Comparison of ENCODE assay signal across 20 mouse cellular contexts in the genomic region with DNA sequence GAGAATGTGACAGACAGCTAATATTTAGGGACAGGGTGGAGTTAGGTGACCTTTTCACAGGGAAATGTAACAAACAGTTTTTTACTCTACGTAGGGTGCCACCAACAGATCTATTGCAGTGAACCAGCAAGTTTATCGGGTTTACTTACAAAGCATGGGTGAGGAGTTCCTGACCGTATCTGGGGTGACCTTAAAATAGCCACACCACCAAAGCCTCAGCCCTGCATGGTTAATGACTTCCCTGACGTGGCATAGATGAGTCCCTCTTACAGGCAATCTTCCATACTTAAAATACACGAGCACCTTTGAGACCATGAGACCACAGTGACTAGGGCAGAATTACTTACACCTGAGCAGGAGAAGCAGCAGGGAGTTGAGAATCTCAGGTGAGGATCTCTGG. TPM values are rescaled to one million over a fixed set of nuclear protein-coding genes. Genes with fewer than 3 reads are reported as not detected.
DNase-seq lines count a peak whose midpoint lies in the region; ATAC-seq lines count a peak whose summit lies in the region.
"Had no signal": no experiment of that assay in that cellular context is flagged by ENCODE, and none has a peak within 500 bp of the region (broad histone marks: within the 10 kb centered on the region; RNA-seq: fewer than 3 reads in every experiment).

No protein-coding gene starts in this region.

- intact Hi-C loops in heart, postnatal 25 days (cut with DNase I), result no loop called here

- peak overlapping the region; percentile 72 for H3K27ac ChIP-seq in heart, embryonic 13.5 days (replicated peaks)
- peak overlapping the region; percentile 35; the same call in 1 of the 2 replicates for H3K27ac ChIP-seq in stomach, embryonic 15.5 days
- H3K27ac ChIP-seq: forebrain, embryonic 10.5 days; hindbrain, embryonic 13.5 days; intestine, embryonic 15.5 days; kidney, embryonic 15.5 days; limb, embryonic 10.5 days; liver, embryonic 12.5 days; lung, embryonic 15.5 days had no signal

- no peak for DNase-seq in heart, postnatal 25 days (ENCODE audit: low spot score)
- DNase-seq in layer of hippocampus, adult 11-12 months (ENCODE audit: low spot score), result no peak
- DNase-seq: adrenal gland, postnatal 10 days; cerebellum, adult 8-10 months; gastrocnemius, postnatal 25 days; thymus, postnatal 4 days had no signal

- H3K4me1 ChIP-seq in heart, embryonic 13.5 days, result peaks cover 52% of the 10 kb centered on the region
- H3K4me1 ChIP-seq in stomach, embryonic 15.5 days, result 0 out of 2 replicates have a peak, but pooled peaks cover 2% of the 10 kb centered on the region
- H3K4me1 ChIP-seq: limb, embryonic 10.5 days had no signal

- no peaks in the 10 kb centered on the region for H3K36me3 ChIP-seq in heart, embryonic 13.5 days
- no peaks in the 10 kb centered on the region for H3K36me3 ChIP-seq in stomach, embryonic 15.5 days
- H3K36me3 ChIP-seq: forebrain, embryonic 10.5 days; hindbrain, embryonic 13.5 days; intestine, embryonic 15.5 days; kidney, embryonic 15.5 days; limb, embryonic 10.5 days; liver, embryonic 12.5 days; lung, embryonic 15.5 days had no signal

- H3K27me3 ChIP-seq in heart, embryonic 13.5 days (replicated peaks), result no peaks in the 10 kb centered on the region
- H3K27me3 ChIP-seq in stomach, embryonic 15.5 days (replicated peaks), result no peaks in the 10 kb centered on the region
- H3K27me3 ChIP-seq: hindbrain, embryonic 13.5 days; intestine, embryonic 15.5 days; kidney, embryonic 15.5 days; lung, embryonic 15.5 days had no signal

- H3K9me3 ChIP-seq in heart, embryonic 13.5 days, result no peaks in the 10 kb centered on the region
- no peaks in the 10 kb centered on the region for H3K9me3 ChIP-seq in stomach, embryonic 15.5 days
- H3K9me3 ChIP-seq: forebrain, embryonic 10.5 days; hindbrain, embryonic 13.5 days; intestine, embryonic 15.5 days; kidney, embryonic 15.5 days; limb, embryonic 10.5 days; liver, embryonic 12.5 days; lung, embryonic 15.5 days had no signal

- H3K4me3 ChIP-seq in heart, embryonic 13.5 days, result no peak overlapping the region
- no peak overlapping the region for H3K4me3 ChIP-seq in stomach, embryonic 15.5 days (replicated peaks)
- H3K4me3 ChIP-seq: forebrain, embryonic 10.5 days; hindbrain, embryonic 13.5 days; intestine, embryonic 15.5 days; kidney, embryonic 15.5 days; limb, embryonic 10.5 days; liver, embryonic 12.5 days; lung, embryonic 15.5 days had no signal

- WGBS in heart, embryonic 13.5 days, result 31% methylated on average over 5 of the region's 5 CpGs
- 48% methylated on average over 5 of the region's 5 CpGs for WGBS in stomach, embryonic 15.5 days

- H3K4me2 ChIP-seq in heart, embryonic 13.5 days, result peak overlapping the region; percentile 40
- H3K4me2 ChIP-seq in stomach, embryonic 15.5 days, result no peak overlapping the region
- H3K4me2 ChIP-seq: hindbrain, embryonic 13.5 days; intestine, embryonic 15.5 days; kidney, embryonic 15.5 days; liver, embryonic 12.5 days; lung, embryonic 15.5 days had no signal

- ATAC-seq in heart, embryonic 13.5 days (ENCODE audit: extremely low read depth, insufficient number of reproducible peaks, low FRiP score, low TSS enrichment), result no peak; the same call in 1 of the 2 replicates
- peak; percentile 55 for ATAC-seq in common myeloid progenitor, adult 5-6 weeks (replicated peaks; ENCODE audit: low read depth, poor library complexity, severe bottlenecking)
- peak; percentile 33 to 51; a peak in 2 of 4 replicates for ATAC-seq in hematopoietic stem cell, adult 5-6 weeks (replicated peaks in 1 of 2; ENCODE audit: insufficient read depth in 1 of 2, low FRiP score in 2 of 2, low TSS enrichment in 1 of 2, low read depth in 1 of 2, poor library complexity in 2 of 2, severe bottlenecking in 2 of 2)
- peak; percentile 63 for ATAC-seq in stomach, embryonic 15.5 days (ENCODE audit: insufficient read depth, low FRiP score, low read depth)
- no peak for ATAC-seq in activated CD4-positive, CD25-positive, alpha-beta regulatory T cell, adult 4 months
- ATAC-seq: intestine, embryonic 15.5 days; liver, embryonic 12.5 days had no signal

- no peak overlapping the region for H3K9ac ChIP-seq in heart, embryonic 13.5 days
- H3K9ac ChIP-seq in stomach, embryonic 15.5 days, result no peak overlapping the region
- H3K9ac ChIP-seq: hindbrain, embryonic 13.5 days; intestine, embryonic 15.5 days; kidney, embryonic 15.5 days; liver, embryonic 12.5 days; lung, embryonic 15.5 days had no signal

RNA-seq across cellular contexts. Expression of gene Cpd, which starts 12.0 kb away (rescaled TPM):
- polyA plus RNA-seq in heart, embryonic 13.5 days (2015; fragmentation: Nextera tagmentation; extraction: Ambion mirVana), result 10.8 and 11.0 TPM in 2 replicates
- 10 to 100 TPM; 36.7 to 43.9 TPM for total RNA-seq in heart, postnatal 25 days (2021)
- total RNA-seq in common myeloid progenitor, adult 5-6 weeks (2017), result 11.6 and 11.8 TPM in 2 replicates
- total RNA-seq in hematopoietic stem cell, adult 5-6 weeks (2017), result 10.4 and 16.8 TPM in 2 replicates
- 12.5 and 13.3 TPM in 2 replicates for polyA plus RNA-seq in stomach, embryonic 15.5 days (2015; fragmentation: Nextera tagmentation; extraction: Ambion mirVana)
- 1 to 10 TPM; 4.8 to 6.1 TPM for polyA plus RNA-seq in activated CD4-positive, CD25-positive, alpha-beta regulatory T cell, adult 4 months (2017; shearing (Covaris generic))

RNA-seq across cellular contexts. Expression of gene Tmigd1, which starts 43.2 kb away (rescaled TPM):
- 0.14 and 0.15 TPM in 2 replicates for polyA plus RNA-seq in heart, embryonic 13.5 days (2015; fragmentation: Nextera tagmentation; extraction: Ambion mirVana)
- total RNA-seq in heart, postnatal 25 days (2021), result under 1 TPM; 0.45 to 0.47 TPM
- not detected in 2 replicates for total RNA-seq in common myeloid progenitor, adult 5-6 weeks (2017)
- total RNA-seq in hematopoietic stem cell, adult 5-6 weeks (2017), result not detected in 2 replicates
- 0.27 and 1.4 TPM in 2 replicates for polyA plus RNA-seq in stomach, embryonic 15.5 days (2015; fragmentation: Nextera tagmentation; extraction: Ambion mirVana)
- 1 to 10 TPM; 1.8 to 2.5 TPM for polyA plus RNA-seq in activated CD4-positive, CD25-positive, alpha-beta regulatory T cell, adult 4 months (2017; shearing (Covaris generic))
- total RNA-seq: gastrocnemius, postnatal 25 days had no signal
- polyA plus RNA-seq: cortical plate, adult 2 months; forebrain, embryonic 10.5 days; hindbrain, embryonic 13.5 days; liver, embryonic 12.5 days; neural tube, embryonic 14.5 days had no signal

Comparison
In these comparisons a context has a peak if more than half of its experiments do, and no peak if none do; other contexts are left out.
1. ATAC-seq: peak in common myeloid progenitor, adult 5-6 weeks (single experiment), hematopoietic stem cell, adult 5-6 weeks (2 of 2) and stomach, embryonic 15.5 days (single experiment); none in heart, embryonic 13.5 days (single experiment) and activated CD4-positive, CD25-positive, alpha-beta regulatory T cell, adult 4 months (single experiment).